Mouse (Mus musculus) midbrain, embryonic 12.5 days (tissue): ENCODE results near the gene Vmn1r53. TPM values are rescaled to one million over a fixed set of nuclear protein-coding genes. Genes with fewer than 3 reads are reported as not detected.
"Not testable (repeated sequence)": the region's sequence is repeated elsewhere in the genome, so short reads cannot be mapped to it uniquely, and the experiment has no call there.

Source experiments
- ATAC-seq: fragments of 200-750 bp; cut with Nextera tagmentation; 2 replicates; pipeline ENCODE4 v1.8.0; 2017; ENCODE audit warnings: low read depth, moderate TSS enrichment, moderate library complexity; ENCODE audit not compliant: low FRiP score
- H3K27ac ChIP-seq: fragments of 300-500 bp; sonication (generic); replicated peaks from 2 replicates; pipeline ENCODE4 v1.5.1; 2016; ENCODE audit warnings: mild to moderate bottlenecking
- H3K27me3 ChIP-seq: fragments of 300-500 bp; sonication (generic); 2 replicates; pipeline ENCODE4 v1.6.1; 2016; ENCODE audit warnings: mild to moderate bottlenecking
- H3K36me3 ChIP-seq: fragments of 300-500 bp; sonication (generic); 2 replicates; pipeline ENCODE4 v1.6.1; 2016
- H3K4me1 ChIP-seq: fragments of 300-500 bp; sonication (generic); 2 replicates; pipeline ENCODE4 v1.6.1; 2016
- H3K4me2 ChIP-seq: fragments of 300-500 bp; sonication (generic); replicated peaks from 2 replicates; pipeline ENCODE4 v1.6.1; 2016; ENCODE audit warnings: mild to moderate bottlenecking, moderate library complexity
- H3K4me3 ChIP-seq: fragments of 300-500 bp; sonication (generic); 2 replicates; pipeline ENCODE4 v1.5.1; 2016; ENCODE audit warnings: mild to moderate bottlenecking
- H3K9ac ChIP-seq: fragments of 300-500 bp; sonication (generic); replicated peaks from 2 replicates; pipeline ENCODE4 v1.6.1; 2016; ENCODE audit warnings: mild to moderate bottlenecking, moderate library complexity
- H3K9me3 ChIP-seq: fragments of 300-500 bp; sonication (generic); 2 replicates; pipeline ENCODE4 v1.6.1; 2016; ENCODE audit warnings: mild to moderate bottlenecking
- WGBS: fragments of 180-500 bp; shearing (Covaris S2); methylation state at CpG from one replicate; pipeline ENCODE4 v1.1.7; 2016; 5-methylcytosine and 5-hydroxymethylcytosine counted together
- polyA plus RNA-seq: library from polyadenylated mRNA; unstranded; fragments of >200 nt; fragmentation: Nextera tagmentation; extraction: Ambion mirVana; gene quantifications from 2 replicates; pipeline ENCODE4 v1.2.1, GENCODE M21; 2016

Vmn1r53 gene
- not detected in 2 replicates for polyA plus RNA-seq

GRCm38 (mm10) chr6:90224338-90224737 is at the start of gene Vmn1r53:
Gene Vmn1r53 (minus strand): TSS chr6:90224438.
- WGBS: 73% methylated on average over 1 of the region's 1 CpGs
- no peak for ATAC-seq
- no peak within 1 kb of the TSS for H3K4me3 ChIP-seq
- H3K27me3 ChIP-seq: no peaks in the 10 kb centered on the region
- H3K36me3 ChIP-seq: no peaks in the 10 kb centered on the region
- H3K9me3 ChIP-seq: peaks cover 3% of the 10 kb centered on the region
- no peak within 1 kb of the TSS for H3K4me2 ChIP-seq
- no peak within 1 kb of the TSS for H3K9ac ChIP-seq
- no peak within 1 kb of the TSS for H3K27ac ChIP-seq
- H3K4me1 ChIP-seq: no peaks in the 10 kb centered on the region

- no peaks in the 10 kb centered on the region for H3K9me3 ChIP-seq
- no peaks in the 10 kb centered on the region for H3K4me1 ChIP-seq
- WGBS: 76% methylated on average over 1 of the region's 1 CpGs
- no peak within 1 kb of the TSS for H3K27ac ChIP-seq
- no peaks in the 10 kb centered on the region for H3K27me3 ChIP-seq
- H3K4me2 ChIP-seq: no peak within 1 kb of the TSS
- no peak for ATAC-seq
- H3K36me3 ChIP-seq: no peaks in the 10 kb centered on the region
- H3K9ac ChIP-seq: no peak within 1 kb of the TSS
- H3K4me3 ChIP-seq: no peak within 1 kb of the TSS
Observed at GRCm38 (mm10) chr6:90246000-90246399, 21.8 kb upstream of the Vmn1r53 start, which contains the start of gene Vmn1r54. Gene Vmn1r54 (plus strand): TSS chr6:90246300.

GRCm38 (mm10) chr6:90244019-90244418 is 19.8 kb upstream of the Vmn1r53 start:
- H3K27me3 ChIP-seq: no peaks in the 10 kb centered on the region
- WGBS: 83% methylated on average over 3 of the region's 3 CpGs
- no peak overlapping the region for H3K27ac ChIP-seq
- no peak overlapping the region for H3K4me3 ChIP-seq
- no peak for ATAC-seq
- no peak overlapping the region for H3K9ac ChIP-seq
- no peak overlapping the region for H3K4me2 ChIP-seq
- H3K36me3 ChIP-seq: no peaks in the 10 kb centered on the region
- no peaks in the 10 kb centered on the region for H3K9me3 ChIP-seq
- H3K4me1 ChIP-seq: no peaks in the 10 kb centered on the region

- peaks cover 15% of the 10 kb centered on the region for H3K9me3 ChIP-seq
- no peak for ATAC-seq
- 62% methylated on average over 27 of the region's 27 CpGs for WGBS
- no peak overlapping the region for H3K4me2 ChIP-seq
- no peaks in the 10 kb centered on the region for H3K36me3 ChIP-seq
- H3K27me3 ChIP-seq: no peaks in the 10 kb centered on the region
- H3K27ac ChIP-seq: no peak overlapping the region
- no peak overlapping the region for H3K4me3 ChIP-seq
- H3K4me1 ChIP-seq: no peaks in the 10 kb centered on the region
- H3K9ac ChIP-seq: no peak overlapping the region
Observed at GRCm38 (mm10) chr6:90232681-90233080, 8.4 kb upstream of the Vmn1r53 start.

- not testable (repeated sequence) for H3K36me3 ChIP-seq, H3K4me1 ChIP-seq, H3K27ac ChIP-seq, H3K4me3 ChIP-seq, H3K27me3 ChIP-seq, ATAC-seq, H3K9ac ChIP-seq, H3K4me2 ChIP-seq
- WGBS: 85% methylated on average over 4 of the region's 4 CpGs
- peaks cover 15% of the 10 kb centered on the region for H3K9me3 ChIP-seq
Observed at GRCm38 (mm10) chr6:90232114-90232513, 7.9 kb upstream of the Vmn1r53 start.

GRCm38 (mm10) chr6:90202493-90202892 is 21.7 kb downstream of the Vmn1r53 start, which contains the start of gene V1ra8:
Gene V1ra8 (plus strand): TSS chr6:90202793.
- not testable (repeated sequence) for H3K4me2 ChIP-seq, H3K27ac ChIP-seq, H3K4me1 ChIP-seq, H3K27me3 ChIP-seq, ATAC-seq, H3K9ac ChIP-seq, H3K36me3 ChIP-seq, H3K9me3 ChIP-seq, H3K4me3 ChIP-seq
- WGBS: 94% methylated on average over 2 of the region's 2 CpGs

- WGBS: 70% methylated on average over 2 of the region's 2 CpGs
- ATAC-seq: no peak
- H3K9me3 ChIP-seq: 0 out of 2 replicates have a peak, but pooled peaks cover 2% of the 10 kb centered on the region
- no peak within 1 kb of the TSS for H3K27ac ChIP-seq
- no peaks in the 10 kb centered on the region for H3K27me3 ChIP-seq
- no peak within 1 kb of the TSS for H3K9ac ChIP-seq
- H3K4me2 ChIP-seq: no peak within 1 kb of the TSS
- no peaks in the 10 kb centered on the region for H3K36me3 ChIP-seq
- H3K4me3 ChIP-seq: no peak within 1 kb of the TSS
- no peaks in the 10 kb centered on the region for H3K4me1 ChIP-seq
Observed at GRCm38 (mm10) chr6:90174508-90174907, 49.7 kb downstream of the Vmn1r53 start, which contains the start of gene Vmn1r52. Gene Vmn1r52 (plus strand): TSS chr6:90174808.

Other genes starting within 250 kb of the Vmn1r53 start
- not detected in 2 replicates for gene Vmn1r47, start 208.3 kb downstream of the Vmn1r53 start, polyA plus RNA-seq
- not detected in 2 replicates for gene Vmn1r48, start 187.6 kb downstream of the Vmn1r53 start, polyA plus RNA-seq
- gene Vmn1r49, start 145.9 kb downstream of the Vmn1r53 start, polyA plus RNA-seq: not detected in 2 replicates
- not detected in 2 replicates for gene Vmn1r50, start 123.0 kb downstream of the Vmn1r53 start, polyA plus RNA-seq
- gene Vmn1r51, start 101.8 kb downstream of the Vmn1r53 start, polyA plus RNA-seq: not detected in 2 replicates
- gene Vmn1r52, start 49.6 kb downstream of the Vmn1r53 start, polyA plus RNA-seq: not detected in 2 replicates
- not detected in 2 replicates for gene V1ra8, start 21.6 kb downstream of the Vmn1r53 start, polyA plus RNA-seq
- not detected in 2 replicates for gene Vmn1r54, start 21.9 kb upstream of the Vmn1r53 start, polyA plus RNA-seq
- not detected in 2 replicates for gene BC048671, start 76.8 kb upstream of the Vmn1r53 start, polyA plus RNA-seq
- gene Chst13, start 100.7 kb upstream of the Vmn1r53 start, polyA plus RNA-seq: not detected in 2 replicates
- not detected in 2 replicates for gene Uroc1, start 108.8 kb upstream of the Vmn1r53 start, polyA plus RNA-seq
- gene Zxdc, start 145.1 kb upstream of the Vmn1r53 start, polyA plus RNA-seq: 14.1 and 16.2 TPM in 2 replicates
- 3.5 and 4.3 TPM in 2 replicates for gene Cfap100, start 204.4 kb upstream of the Vmn1r53 start, polyA plus RNA-seq
- gene Klf15, start 238.1 kb upstream of the Vmn1r53 start, polyA plus RNA-seq: 5.3 and 5.5 TPM in 2 replicates